Mouse (Mus musculus) lung, postnatal 0 days (tissue): ENCODE results near the gene Moap1.

Experiments used
- CTCF ChIP-seq: IDR thresholded peaks from 2 replicates; pipeline ENCODE4 v1.5.1; 2016; ENCODE audit warnings: antibody characterized with exemption, mild to moderate bottlenecking
- EP300 ChIP-seq: IDR thresholded peaks from 2 replicates; pipeline ENCODE4 v1.6.1; 2016; ENCODE audit warnings: antibody characterized with exemption, mild to moderate bottlenecking, control low read depth

GRCm38 (mm10) chr12:102744839-102745238 is 1.4 kb upstream of the Moap1 start:
- TF ChIP-seq CTCF (0 out of 2 replicates have a peak, but pooled peaks have one; percentile 17), EP300 (no peak)
